Mouse (Mus musculus) brain, embryonic 14.5 days (tissue): Measurements from ENCODE around the gene Pigz.

Source experiments
- CTCF ChIP-seq: fragments of 200-500 bp; IDR thresholded peaks from 2 replicates; pipeline ENCODE4 v1.5.1; 2012; ENCODE audit warnings: inconsistent platforms, mild to moderate bottlenecking, moderate library complexity, borderline replicate concordance; ENCODE audit not compliant: insufficient read depth, insufficient read length; ENCODE audit errors: extremely low read depth
- POLR2A ChIP-seq: fragments of 200-500 bp; IDR thresholded peaks from 2 replicates; pipeline ENCODE4 v1.6.1; 2012; ENCODE audit warnings: mild to moderate bottlenecking, inconsistent platforms, borderline replicate concordance; ENCODE audit not compliant: poor library complexity, insufficient read depth, insufficient read length, severe bottlenecking; ENCODE audit errors: extremely low read depth

GRCm38 (mm10) chr16:31948345-31948774 is 14.7 kb downstream of the Pigz start, which contains the start of the genes 0610012G03Rik and Ncbp2:
- TF ChIP-seq POLR2A (peak; percentile 92), CTCF (no peak)
